Mouse (Mus musculus) neural tube, embryonic 11.5 days (tissue): ENCODE data around the gene Pip5kl1. TPM values are rescaled to one million over a fixed set of nuclear protein-coding genes. Genes with fewer than 3 reads are reported as not detected.
A peak's percentile ranks its signal among the peaks of the same experiment; 100 is the strongest.

ENCODE experiments used
- ATAC-seq: fragments of 200-750 bp; cut with Nextera tagmentation; 2 replicates; pipeline ENCODE4 v1.8.0; 2017; ENCODE audit warnings: moderate number of reproducible peaks, mild to moderate bottlenecking, moderate TSS enrichment, moderate library complexity; ENCODE audit not compliant: insufficient read depth, low FRiP score, low TSS enrichment
- DNase-seq: peaks from one replicate; pipeline ENCODE4 v3.0.0-alpha.2; 2015; ENCODE audit warnings: low spot score
- H3K27ac ChIP-seq: fragments of 300-500 bp; sonication (generic); 2 replicates; pipeline ENCODE4 v1.5.1; 2014; ENCODE audit warnings: low read depth, mild to moderate bottlenecking, low read length
- H3K27me3 ChIP-seq: fragments of 300-500 bp; sonication (generic); 2 replicates; pipeline ENCODE4 v1.6.1; 2014; ENCODE audit warnings: mild to moderate bottlenecking, low read length, mixed read lengths; ENCODE audit not compliant: control insufficient read depth, insufficient read depth
- H3K36me3 ChIP-seq: fragments of 300-500 bp; sonication (generic); 2 replicates; pipeline ENCODE4 v1.6.1; 2014; ENCODE audit warnings: mild to moderate bottlenecking, low read length, moderate library complexity, mixed read lengths; ENCODE audit not compliant: control insufficient read depth, insufficient read depth
- H3K4me1 ChIP-seq: fragments of 300-500 bp; sonication (generic); 2 replicates; pipeline ENCODE4 v1.6.1; 2014; ENCODE audit warnings: low read length, mixed read lengths; ENCODE audit not compliant: control insufficient read depth, insufficient read depth
- H3K4me2 ChIP-seq: fragments of 300-500 bp; sonication (generic); 2 replicates; pipeline ENCODE4 v1.6.1; 2014; ENCODE audit warnings: low read depth, mild to moderate bottlenecking, moderate library complexity
- H3K4me3 ChIP-seq: fragments of 300-500 bp; sonication (generic); 2 replicates; pipeline ENCODE4 v1.5.1; 2014; ENCODE audit warnings: low read depth, low read length
- H3K9ac ChIP-seq: fragments of 300-500 bp; sonication (generic); 2 replicates; pipeline ENCODE4 v1.6.1; 2014; ENCODE audit warnings: mild to moderate bottlenecking, low read length
- H3K9me3 ChIP-seq: fragments of 300-500 bp; sonication (generic); 2 replicates; pipeline ENCODE4 v1.6.1; 2016; ENCODE audit warnings: low read length; ENCODE audit not compliant: control insufficient read depth
- WGBS: fragments of 180-500 bp; shearing (Covaris S2); extraction: QIAGEN DNeasy Blood & Tissue Kit; methylation state at CpG from one replicate; pipeline ENCODE4 v1.1.7; 2014; 5-methylcytosine and 5-hydroxymethylcytosine counted together
- polyA plus RNA-seq: library from polyadenylated mRNA; unstranded; fragments of >200 nt; fragmentation: Nextera tagmentation; extraction: Ambion mirVana; gene quantifications from 2 replicates; pipeline ENCODE4 v1.2.1, GENCODE M21; 2014

Gene Pip5kl1
- polyA plus RNA-seq: 2.6 and 3.6 TPM in 2 replicates

DNA sequence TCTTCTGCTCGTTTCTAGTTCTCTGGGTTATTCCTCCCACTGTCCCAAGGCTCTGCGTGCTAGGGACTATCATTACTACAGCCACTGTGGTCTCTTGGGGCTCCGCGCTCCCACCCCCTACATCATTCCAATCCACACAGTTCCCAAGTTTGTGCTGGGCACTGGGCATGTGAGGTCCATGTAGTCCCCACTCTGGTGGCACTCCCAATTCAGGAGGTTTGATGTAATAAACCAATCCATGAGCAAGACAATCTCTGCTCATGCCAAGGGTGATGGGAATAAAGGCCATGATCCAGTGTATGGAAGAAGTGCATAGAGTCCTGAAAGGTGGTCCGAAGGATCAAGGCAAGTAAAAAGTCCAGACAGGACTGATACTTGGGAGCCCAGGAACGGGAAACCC, at the start of gene Pip5kl1:
Gene Pip5kl1, plus strand, starts transcription at position 301 of the 400 bp plus-strand sequence.
- ATAC-seq: no peak
- DNase-seq: no peak
- Histone ChIP-seq H3K27me3 (peaks cover 13% of the 10 kb centered on the region; the same call in 1 of the 2 replicates), H3K4me3 (peak within 1 kb of the TSS; percentile 37), H3K9ac (peak within 1 kb of the TSS; percentile 55), H3K9me3 (no peaks in the 10 kb centered on the region), H3K4me1 (peaks cover 7% of the 10 kb centered on the region), H3K27ac (no peak within 1 kb of the TSS), H3K4me2 (peak within 1 kb of the TSS; percentile 98), H3K36me3 (no peaks in the 10 kb centered on the region)
- WGBS: 80% methylated on average over 6 of the region's 6 CpGs

DNA sequence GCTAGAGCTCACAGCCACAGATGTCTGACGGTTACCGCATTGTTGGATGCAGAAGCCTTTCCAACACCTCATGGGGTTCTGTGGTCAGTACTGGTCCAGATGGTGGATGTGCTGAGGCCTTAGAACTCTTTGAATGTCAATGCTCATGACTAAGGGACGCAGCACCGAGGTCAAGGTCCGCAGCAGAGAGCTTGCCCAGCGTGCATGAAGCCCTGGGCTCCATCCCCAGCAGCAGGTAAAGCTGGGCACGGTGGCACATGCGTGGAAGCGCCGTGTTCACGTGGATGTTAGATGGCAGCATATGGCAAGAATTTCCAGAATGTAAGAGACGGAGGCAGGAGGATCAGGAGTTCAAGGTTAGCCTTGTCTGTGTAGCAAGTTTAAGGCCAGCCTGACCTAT, 48.8 kb upstream of the Pip5kl1 start:
- H3K4me1 ChIP-seq: no peaks in the 10 kb centered on the region
- no peaks in the 10 kb centered on the region for H3K27me3 ChIP-seq
- DNase-seq (no peak), ATAC-seq (no peak)
- H3K27ac ChIP-seq: no peak overlapping the region
- WGBS: 88% methylated on average over 12 of the region's 12 CpGs
- H3K9ac ChIP-seq: no peak overlapping the region
- H3K4me3 ChIP-seq: no peak overlapping the region
- no peaks in the 10 kb centered on the region for H3K9me3 ChIP-seq
- no peak overlapping the region for H3K4me2 ChIP-seq
- H3K36me3 ChIP-seq: no peaks in the 10 kb centered on the region

DNA sequence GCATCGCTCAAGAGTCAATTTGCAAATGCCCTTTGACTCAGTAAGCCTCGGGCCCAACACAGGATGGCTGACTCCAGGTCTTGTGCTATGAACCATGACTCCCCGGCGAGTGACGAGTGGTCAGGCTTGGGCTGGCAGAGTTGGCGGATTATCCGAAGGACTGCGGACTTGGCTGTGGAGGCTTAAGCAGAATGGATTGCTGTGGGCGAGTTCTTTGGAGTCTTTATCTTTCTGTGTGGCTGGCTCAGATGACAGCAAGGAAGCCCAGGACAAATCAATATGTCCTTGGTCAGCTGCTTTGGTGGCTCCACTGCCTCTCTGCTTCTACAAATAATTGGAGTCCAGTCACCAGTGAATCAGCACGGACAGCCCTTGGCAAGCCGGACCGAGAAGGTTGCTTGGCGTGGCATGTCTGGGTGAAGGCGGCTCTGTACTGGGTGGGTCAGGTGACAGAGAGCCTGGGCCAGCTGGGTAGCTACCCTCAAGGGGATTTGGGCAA, 47.1 kb upstream of the Pip5kl1 start:
- H3K4me3 ChIP-seq: no peak overlapping the region
- H3K9ac ChIP-seq: no peak overlapping the region
- H3K4me1 ChIP-seq: no peaks in the 10 kb centered on the region
- no peak overlapping the region for H3K27ac ChIP-seq
- ATAC-seq: no peak
- no peaks in the 10 kb centered on the region for H3K9me3 ChIP-seq
- no peak overlapping the region for H3K4me2 ChIP-seq
- no peaks in the 10 kb centered on the region for H3K36me3 ChIP-seq
- WGBS: 85% methylated on average over 14 of the region's 14 CpGs
- no peak for DNase-seq
- no peaks in the 10 kb centered on the region for H3K27me3 ChIP-seq

DNA sequence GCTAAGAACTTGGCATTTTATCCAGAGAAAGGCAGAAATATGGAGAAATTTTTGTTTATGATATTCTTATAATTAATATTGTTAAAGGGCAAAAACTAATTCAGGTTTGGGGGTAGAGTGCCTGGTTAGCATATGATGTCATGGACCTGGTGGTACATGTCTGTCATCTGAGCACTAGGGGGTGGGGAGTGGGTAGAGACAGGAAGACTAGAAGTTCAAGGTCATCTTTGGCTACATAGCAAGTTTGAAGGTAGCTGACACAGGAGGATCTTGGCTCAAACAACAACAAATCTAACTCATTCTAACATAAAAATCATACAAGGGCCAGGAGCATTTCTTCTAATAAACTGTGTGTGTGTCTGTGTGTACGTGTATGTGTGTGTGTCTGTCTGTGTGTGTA, 46.3 kb upstream of the Pip5kl1 start:
- no peak overlapping the region for H3K27ac ChIP-seq
- DNase-seq (no peak), ATAC-seq (no peak)
- no peak overlapping the region for H3K4me3 ChIP-seq
- no peaks in the 10 kb centered on the region for H3K27me3 ChIP-seq
- no peaks in the 10 kb centered on the region for H3K9me3 ChIP-seq
- no peak overlapping the region for H3K4me2 ChIP-seq
- no peaks in the 10 kb centered on the region for H3K4me1 ChIP-seq
- no peak overlapping the region for H3K9ac ChIP-seq
- 90% methylated on average over 1 of the region's 1 CpGs for WGBS
- no peaks in the 10 kb centered on the region for H3K36me3 ChIP-seq

DNA sequence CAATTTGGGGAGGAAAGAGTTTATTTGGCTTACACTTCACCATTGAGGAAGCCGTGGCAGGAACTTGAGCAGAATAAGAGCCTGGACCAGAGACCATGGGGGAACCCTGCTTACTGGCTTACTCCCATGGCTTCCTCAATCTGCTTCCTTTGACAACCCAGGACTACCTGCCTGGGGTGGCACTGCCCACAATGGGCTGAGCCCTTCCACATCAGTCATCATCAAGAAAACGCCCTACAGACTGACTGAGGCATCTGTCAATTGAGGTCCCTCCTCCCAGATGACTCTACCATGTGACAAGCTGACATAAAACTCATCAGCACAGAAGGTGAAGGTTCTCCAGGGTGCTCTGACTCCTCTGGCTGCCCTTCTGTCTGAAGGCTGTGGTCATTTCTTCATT, 44.1 kb upstream of the Pip5kl1 start:
- no peak for ATAC-seq
- no peaks in the 10 kb centered on the region for H3K36me3 ChIP-seq
- no peak overlapping the region for H3K4me2 ChIP-seq
- H3K27ac ChIP-seq: no peak overlapping the region
- H3K4me1 ChIP-seq: peaks cover 10% of the 10 kb centered on the region; the same call in 1 of the 2 replicates
- DNase-seq: no peak
- no peaks in the 10 kb centered on the region for H3K9me3 ChIP-seq
- H3K27me3 ChIP-seq: no peaks in the 10 kb centered on the region
- 67% methylated on average over 2 of the region's 2 CpGs for WGBS
- no peak overlapping the region for H3K9ac ChIP-seq
- H3K4me3 ChIP-seq: no peak overlapping the region

DNA sequence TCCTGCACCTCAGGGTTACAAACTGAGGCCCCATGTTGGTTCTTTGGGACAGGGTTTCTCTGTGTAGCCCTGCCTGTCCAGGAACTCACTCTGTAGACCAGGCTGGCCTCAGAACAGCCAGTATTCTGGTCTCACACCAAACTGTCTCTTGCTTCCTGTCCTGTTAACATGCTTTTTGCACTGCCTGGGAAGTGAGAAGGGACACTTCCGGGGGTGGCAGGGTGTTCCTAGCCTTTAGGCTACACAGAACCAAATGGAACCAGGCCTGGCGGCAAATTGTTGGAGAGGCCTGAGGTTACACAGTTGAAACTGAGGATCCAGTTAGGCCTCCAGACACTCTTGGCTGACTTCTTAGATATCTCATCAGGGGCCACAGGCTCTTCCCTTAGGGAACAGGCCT, 41.4 kb upstream of the Pip5kl1 start:
- H3K4me3 ChIP-seq: no peak overlapping the region
- no peaks in the 10 kb centered on the region for H3K9me3 ChIP-seq
- H3K36me3 ChIP-seq: no peaks in the 10 kb centered on the region
- peaks cover 32% of the 10 kb centered on the region for H3K4me1 ChIP-seq
- no peak overlapping the region for H3K4me2 ChIP-seq
- no peak overlapping the region for H3K27ac ChIP-seq
- H3K9ac ChIP-seq: no peak overlapping the region
- H3K27me3 ChIP-seq: no peaks in the 10 kb centered on the region
- no peak for DNase-seq
- ATAC-seq: no peak
- WGBS: 88% methylated on average over 2 of the region's 2 CpGs

DNA sequence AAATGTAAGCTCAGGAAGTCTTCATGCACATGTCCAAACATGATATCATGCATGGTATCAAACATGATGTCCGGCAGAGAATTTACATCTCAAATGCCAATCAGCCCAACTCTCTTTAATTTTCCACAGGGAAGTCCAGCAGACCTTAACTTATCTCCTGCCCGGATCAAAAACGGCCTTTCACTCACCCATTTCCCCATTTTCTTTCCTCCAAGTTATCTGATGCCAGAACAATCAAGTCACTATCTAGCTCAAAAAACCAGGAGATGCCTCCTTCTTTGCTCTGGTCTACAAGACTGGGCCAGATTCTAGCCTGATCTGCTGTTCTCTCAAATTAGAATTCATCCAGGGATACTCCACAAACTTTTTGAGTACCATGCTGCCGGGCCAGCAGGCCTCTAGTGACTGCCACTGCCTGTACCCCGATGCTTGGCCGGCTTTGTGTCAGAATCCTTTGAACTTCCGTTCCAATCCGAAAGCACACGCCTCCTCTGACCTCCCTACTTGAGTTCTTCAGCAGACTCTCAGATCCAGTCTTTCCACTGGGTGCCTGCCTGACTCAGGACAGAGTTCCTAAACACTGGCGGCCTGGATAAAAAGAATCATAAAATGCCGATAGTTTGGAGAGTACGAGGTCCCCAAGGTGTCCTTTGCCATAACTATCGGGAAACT, 40.4 kb upstream of the Pip5kl1 start:
- H3K9ac ChIP-seq: peak overlapping the region; percentile 63
- H3K36me3 ChIP-seq: no peaks in the 10 kb centered on the region
- peaks cover 40% of the 10 kb centered on the region for H3K4me1 ChIP-seq
- ATAC-seq (no peak), DNase-seq (peak; percentile 69)
- peak overlapping the region; percentile 86 for H3K27ac ChIP-seq
- peak overlapping the region; percentile 84 for H3K4me2 ChIP-seq
- H3K9me3 ChIP-seq: no peaks in the 10 kb centered on the region
- 13% methylated on average over 13 of the region's 13 CpGs for WGBS
- H3K27me3 ChIP-seq: no peaks in the 10 kb centered on the region
- H3K4me3 ChIP-seq: peak overlapping the region; percentile 86

DNA sequence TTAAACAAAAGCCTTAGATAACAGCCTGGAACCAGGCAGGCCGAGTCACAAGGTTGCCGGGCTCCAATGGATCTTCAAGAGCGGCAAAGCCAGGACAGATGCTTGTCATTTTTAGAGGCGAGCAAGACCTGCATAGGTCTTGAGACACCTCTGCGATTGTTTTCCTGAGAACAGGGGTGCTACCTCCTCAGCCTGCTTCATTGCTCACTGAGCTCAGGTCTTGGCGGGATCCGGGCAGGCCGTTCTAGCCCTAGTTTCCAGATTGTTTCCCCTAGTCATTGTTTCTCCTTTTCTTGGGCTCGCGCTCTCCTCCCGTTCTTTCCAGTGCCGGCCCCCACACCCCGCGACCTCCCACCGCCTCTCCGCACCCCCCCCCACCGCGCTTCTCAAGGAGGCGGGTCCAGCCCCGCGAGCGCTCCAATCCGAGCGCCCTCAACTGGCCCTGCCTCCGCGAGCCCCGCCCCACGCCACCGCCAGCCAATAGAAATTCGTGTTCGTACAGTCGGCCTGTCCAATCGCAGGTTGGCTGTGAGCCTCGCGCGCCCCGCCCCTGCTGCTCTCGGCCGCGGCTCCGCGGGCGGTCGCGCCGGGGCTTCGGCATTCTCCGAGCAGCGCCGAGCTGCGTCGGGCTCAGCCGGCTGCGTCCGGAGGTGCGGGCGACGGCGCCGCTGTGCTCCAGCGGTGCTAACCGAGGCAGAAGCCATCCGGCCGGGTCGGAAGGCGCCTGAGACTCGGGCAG, 39.7 kb upstream of the Pip5kl1 start, which contains the start of gene Fam102a:
Gene Fam102a, plus strand, starts transcription at position 600 of the 739 bp plus-strand sequence.
- H3K4me1 ChIP-seq: peaks cover 47% of the 10 kb centered on the region
- no peaks in the 10 kb centered on the region for H3K36me3 ChIP-seq
- no peaks in the 10 kb centered on the region for H3K9me3 ChIP-seq
- peak; percentile 92 for ATAC-seq
- H3K4me3 ChIP-seq: peak within 1 kb of the TSS; percentile 86
- peak within 1 kb of the TSS; percentile 86 for H3K9ac ChIP-seq
- H3K27me3 ChIP-seq: no peaks in the 10 kb centered on the region
- peak; percentile 99 for DNase-seq
- H3K27ac ChIP-seq: peak within 1 kb of the TSS; percentile 86
- WGBS: under 1% methylated on average over 61 of the region's 67 CpGs
- peak within 1 kb of the TSS; percentile 84 for H3K4me2 ChIP-seq
